Mouse (Mus musculus): ENCODE results near the gene Fut1. TPM values are rescaled to one million over a fixed set of nuclear protein-coding genes. Genes with fewer than 3 reads are reported as not detected.

Fut1 gene
- polyA plus RNA-seq, 1 experiment from 2014 or later = not detected

- H3K4me2 ChIP-seq (ENCODE audit: low read depth, low read length) = no peak within 1 kb of the TSS
- no peak within 1 kb of the TSS for H3K4me3 ChIP-seq (ENCODE audit: low read depth, low read length)
- no peaks in the 10 kb centered on the region for H3K36me3 ChIP-seq (ENCODE audit: control insufficient read depth, insufficient read depth)
- no peak within 1 kb of the TSS for H3K27ac ChIP-seq (ENCODE audit: low read length)
- no peak within 1 kb of the TSS for H3K9ac ChIP-seq (ENCODE audit: low read depth, low read length)
- 26% methylated on average over 9 of the region's 9 CpGs for WGBS (ENCODE audit: insufficient replicate concordance)
- ATAC-seq (ENCODE audit: low read depth) = no peak
- no peaks in the 10 kb centered on the region for H3K4me1 ChIP-seq (ENCODE audit: control insufficient read depth, low read depth, low read length)
- no peaks in the 10 kb centered on the region for H3K9me3 ChIP-seq (replicated peaks; ENCODE audit: control insufficient read depth, low read length)
- H3K27me3 ChIP-seq (ENCODE audit: control insufficient read depth, insufficient read depth, low read depth, low read length) = peaks cover 24% of the 10 kb centered on the region
These were observed 4.4 kb downstream of the Fut1 start, which contains the start of gene Izumo1 for GRCm38 (mm10) chr7:45621443-45621842. Gene Izumo1 (plus strand): TSS chr7:45621811.

GRCm38 (mm10) chr7:45623507-45623906 lies 6.4 kb downstream of the Fut1 start:
- no peak overlapping the region for H3K27ac ChIP-seq (ENCODE audit: low read length)
- H3K9ac ChIP-seq (ENCODE audit: low read depth, low read length) = no peak overlapping the region
- H3K9me3 ChIP-seq (replicated peaks; ENCODE audit: control insufficient read depth, low read length) = no peaks in the 10 kb centered on the region
- no peak overlapping the region for H3K4me3 ChIP-seq (ENCODE audit: low read depth, low read length)
- 77% methylated on average over 11 of the region's 11 CpGs for WGBS (ENCODE audit: insufficient replicate concordance)
- H3K36me3 ChIP-seq (ENCODE audit: control insufficient read depth, insufficient read depth) = no peaks in the 10 kb centered on the region
- ATAC-seq (ENCODE audit: low read depth) = no peak
- H3K27me3 ChIP-seq (ENCODE audit: control insufficient read depth, insufficient read depth, low read depth, low read length) = peaks cover 28% of the 10 kb centered on the region
- H3K4me2 ChIP-seq (ENCODE audit: low read depth, low read length) = no peak overlapping the region
- H3K4me1 ChIP-seq (ENCODE audit: control insufficient read depth, low read depth, low read length) = peaks cover 3% of the 10 kb centered on the region

GRCm38 (mm10) chr7:45624718-45625117 lies 7.6 kb downstream of the Fut1 start:
- ATAC-seq (ENCODE audit: low read depth) = no peak
- WGBS (ENCODE audit: insufficient replicate concordance) = 67% methylated on average over 3 of the region's 3 CpGs
- H3K36me3 ChIP-seq (ENCODE audit: control insufficient read depth, insufficient read depth) = no peaks in the 10 kb centered on the region

GRCm38 (mm10) chr7:45625481-45625880 lies 8.4 kb downstream of the Fut1 start:
- no peak for ATAC-seq (ENCODE audit: low read depth)
- no peaks in the 10 kb centered on the region for H3K36me3 ChIP-seq (ENCODE audit: control insufficient read depth, insufficient read depth)
- peaks cover 34% of the 10 kb centered on the region for H3K27me3 ChIP-seq (ENCODE audit: control insufficient read depth, insufficient read depth, low read depth, low read length)
- WGBS (ENCODE audit: insufficient replicate concordance) = 55% methylated on average over 8 of the region's 8 CpGs
- H3K4me2 ChIP-seq (ENCODE audit: low read depth, low read length) = no peak overlapping the region
- no peak overlapping the region for H3K27ac ChIP-seq (ENCODE audit: low read length)
- no peak overlapping the region for H3K9ac ChIP-seq (ENCODE audit: low read depth, low read length)
- no peaks in the 10 kb centered on the region for H3K9me3 ChIP-seq (replicated peaks; ENCODE audit: control insufficient read depth, low read length)
- peaks cover 5% of the 10 kb centered on the region for H3K4me1 ChIP-seq (ENCODE audit: control insufficient read depth, low read depth, low read length)
- no peak overlapping the region for H3K4me3 ChIP-seq (ENCODE audit: low read depth, low read length)

More at GRCm38 (mm10) chr7:45624718-45625117, 7.6 kb downstream of the Fut1 start:
- peaks cover 5% of the 10 kb centered on the region for H3K4me1 ChIP-seq (ENCODE audit: control insufficient read depth, low read depth, low read length)
- no peak overlapping the region for H3K27ac ChIP-seq (ENCODE audit: low read length)
- H3K4me2 ChIP-seq (ENCODE audit: low read depth, low read length) = no peak overlapping the region
- no peak overlapping the region for H3K4me3 ChIP-seq (ENCODE audit: low read depth, low read length)
- H3K9me3 ChIP-seq (replicated peaks; ENCODE audit: control insufficient read depth, low read length) = no peaks in the 10 kb centered on the region
- H3K27me3 ChIP-seq (ENCODE audit: control insufficient read depth, insufficient read depth, low read depth, low read length) = peaks cover 29% of the 10 kb centered on the region
- no peak overlapping the region for H3K9ac ChIP-seq (ENCODE audit: low read depth, low read length)

- Histone ChIP-seq H3K27ac (ENCODE audit: low read length) (no peak overlapping the region), H3K27me3 (ENCODE audit: control insufficient read depth, insufficient read depth, low read depth, low read length) (peaks cover 34% of the 10 kb centered on the region), H3K36me3 (ENCODE audit: control insufficient read depth, insufficient read depth) (no peaks in the 10 kb centered on the region), H3K4me1 (ENCODE audit: control insufficient read depth, low read depth, low read length) (peaks cover 5% of the 10 kb centered on the region), H3K9me3 (replicated peaks; ENCODE audit: control insufficient read depth, low read length) (no peaks in the 10 kb centered on the region), H3K9ac (ENCODE audit: low read depth, low read length) (no peak overlapping the region), H3K4me3 (ENCODE audit: low read depth, low read length) (no peak overlapping the region), H3K4me2 (ENCODE audit: low read depth, low read length) (no peak overlapping the region)
- WGBS (ENCODE audit: insufficient replicate concordance) = 63% methylated on average over 7 of the region's 7 CpGs
- no peak for ATAC-seq (ENCODE audit: low read depth)
These were observed 9.5 kb downstream of the Fut1 start for GRCm38 (mm10) chr7:45626571-45627076.

- WGBS (ENCODE audit: insufficient replicate concordance) = 41% methylated on average over 9 of the region's 9 CpGs
- no peaks in the 10 kb centered on the region for H3K36me3 ChIP-seq (ENCODE audit: control insufficient read depth, insufficient read depth)
- H3K9me3 ChIP-seq (replicated peaks; ENCODE audit: control insufficient read depth, low read length) = no peaks in the 10 kb centered on the region
- H3K9ac ChIP-seq (ENCODE audit: low read depth, low read length) = peak within 1 kb of the TSS; percentile 64
- peak; percentile 31 for ATAC-seq (ENCODE audit: low read depth)
- peaks cover 34% of the 10 kb centered on the region for H3K27me3 ChIP-seq (ENCODE audit: control insufficient read depth, insufficient read depth, low read depth, low read length)
- H3K4me1 ChIP-seq (ENCODE audit: control insufficient read depth, low read depth, low read length) = peaks cover 5% of the 10 kb centered on the region
- no peak within 1 kb of the TSS for H3K27ac ChIP-seq (ENCODE audit: low read length)
- H3K4me2 ChIP-seq (ENCODE audit: low read depth, low read length) = peak within 1 kb of the TSS; percentile 74
- H3K4me3 ChIP-seq (ENCODE audit: low read depth, low read length) = peak within 1 kb of the TSS; percentile 58
These were observed 10.2 kb downstream of the Fut1 start, which contains the start of gene Rasip1 for GRCm38 (mm10) chr7:45627261-45627660. Gene Rasip1 (plus strand): TSS chr7:45627488.

GRCm38 (mm10) chr7:45628364-45629294 lies 11.5 kb downstream of the Fut1 start:
- H3K27me3 ChIP-seq (ENCODE audit: control insufficient read depth, insufficient read depth, low read depth, low read length) = peaks cover 34% of the 10 kb centered on the region

GRCm38 (mm10) chr7:45630064-45630907 lies 13.2 kb downstream of the Fut1 start:
- H3K4me2 ChIP-seq (ENCODE audit: low read depth, low read length) = no peak overlapping the region
- no peaks in the 10 kb centered on the region for H3K9me3 ChIP-seq (replicated peaks; ENCODE audit: control insufficient read depth, low read length)
- no peak overlapping the region for H3K27ac ChIP-seq (ENCODE audit: low read length)
- peaks cover 5% of the 10 kb centered on the region for H3K4me1 ChIP-seq (ENCODE audit: control insufficient read depth, low read depth, low read length)
- no peak for ATAC-seq (ENCODE audit: low read depth)
- no peak overlapping the region for H3K4me3 ChIP-seq (ENCODE audit: low read depth, low read length)
- WGBS (ENCODE audit: insufficient replicate concordance) = 70% methylated on average over 23 of the region's 23 CpGs
- H3K9ac ChIP-seq (ENCODE audit: low read depth, low read length) = no peak overlapping the region
- H3K27me3 ChIP-seq (ENCODE audit: control insufficient read depth, insufficient read depth, low read depth, low read length) = peaks cover 34% of the 10 kb centered on the region
- no peaks in the 10 kb centered on the region for H3K36me3 ChIP-seq (ENCODE audit: control insufficient read depth, insufficient read depth)

More at GRCm38 (mm10) chr7:45628364-45629294, 11.5 kb downstream of the Fut1 start:
- Histone ChIP-seq H3K9ac (ENCODE audit: low read depth, low read length) (peak overlapping the region; percentile 64), H3K4me2 (ENCODE audit: low read depth, low read length) (peak overlapping the region; percentile 74), H3K9me3 (replicated peaks; ENCODE audit: control insufficient read depth, low read length) (no peaks in the 10 kb centered on the region), H3K27ac (ENCODE audit: low read length) (no peak overlapping the region), H3K4me1 (ENCODE audit: control insufficient read depth, low read depth, low read length) (peaks cover 5% of the 10 kb centered on the region), H3K4me3 (ENCODE audit: low read depth, low read length) (peak overlapping the region; percentile 58), H3K36me3 (ENCODE audit: control insufficient read depth, insufficient read depth) (no peaks in the 10 kb centered on the region)
- peak; percentile 79 for ATAC-seq (ENCODE audit: low read depth)
- whole genome bisulfite sequencing (ENCODE audit: insufficient replicate concordance) = 2% methylated on average over 89 of the region's 105 CpGs
